Mouse (Mus musculus): ENCODE data around the gene Gm13287. TPM values are rescaled to one million over a fixed set of nuclear protein-coding genes. Genes with fewer than 3 reads are reported as not detected.
"Not testable (repeated sequence)": the region's sequence is repeated elsewhere in the genome, so short reads cannot be mapped to it uniquely, and the experiment has no call there.

Gene Gm13287
- polyA plus RNA-seq, 1 experiment, result not detected

GRCm38 (mm10) chr4:88797097-88797496 is 6.0 kb upstream of the Gm13287 start, which contains the start of gene Gm13279:
Gm13279 (plus strand) TSS chr4:88797397.
- H3K27me3 ChIP-seq (ENCODE audit: control insufficient read depth, insufficient read depth, low read length); H3K4me3 ChIP-seq (ENCODE audit: extremely low read depth, insufficient read depth, insufficient read length); H3K4me1 ChIP-seq (ENCODE audit: control insufficient read depth, insufficient read depth, insufficient read length); H3K27ac ChIP-seq (ENCODE audit: insufficient read depth, low read length); DNase-seq (ENCODE audit: low read depth in 1 of 2, low spot score in 2 of 2); H3K36me3 ChIP-seq (ENCODE audit: control insufficient read depth, insufficient read depth, low read length): not testable (repeated sequence)
- no CpG with 5 or more reads among the region's 28 CpGs for WGBS

- 5% methylated on average over 6 of the region's 7 CpGs for WGBS
- H3K4me3 ChIP-seq (ENCODE audit: extremely low read depth, insufficient read depth, insufficient read length); H3K36me3 ChIP-seq (ENCODE audit: control insufficient read depth, insufficient read depth, low read length); H3K27me3 ChIP-seq (ENCODE audit: control insufficient read depth, insufficient read depth, low read length); DNase-seq (ENCODE audit: low read depth in 1 of 2, low spot score in 2 of 2); H3K27ac ChIP-seq (ENCODE audit: insufficient read depth, low read length); H3K4me1 ChIP-seq (ENCODE audit: control insufficient read depth, insufficient read depth, insufficient read length): not testable (repeated sequence)
Observed at GRCm38 (mm10) chr4:88799365-88799764, 3.7 kb upstream of the Gm13287 start, which contains the start of gene Gm13285. Gm13285 (plus strand) TSS chr4:88799665.

GRCm38 (mm10) chr4:88805231-88805630 is 2.2 kb downstream of the Gm13287 start, which contains the start of gene Gm13288:
Gm13288 (plus strand) TSS chr4:88805531.
- H3K4me3 ChIP-seq (ENCODE audit: extremely low read depth, insufficient read depth, insufficient read length), result 0 out of 2 replicates have a peak within 1 kb of the TSS, but pooled peaks have one; percentile 27
- WGBS, result no CpG with 5 or more reads among the region's 8 CpGs
- H3K27ac ChIP-seq (ENCODE audit: insufficient read depth, low read length); H3K4me1 ChIP-seq (ENCODE audit: control insufficient read depth, insufficient read depth, insufficient read length); H3K27me3 ChIP-seq (ENCODE audit: control insufficient read depth, insufficient read depth, low read length); H3K36me3 ChIP-seq (ENCODE audit: control insufficient read depth, insufficient read depth, low read length); DNase-seq (ENCODE audit: low read depth in 1 of 2, low spot score in 2 of 2): not testable (repeated sequence)

GRCm38 (mm10) chr4:88805761-88806160 is 2.7 kb downstream of the Gm13287 start:
- not testable (repeated sequence) for H3K36me3 ChIP-seq (ENCODE audit: control insufficient read depth, insufficient read depth, low read length); H3K27me3 ChIP-seq (ENCODE audit: control insufficient read depth, insufficient read depth, low read length); DNase-seq (ENCODE audit: low read depth in 1 of 2, low spot score in 2 of 2); H3K4me1 ChIP-seq (ENCODE audit: control insufficient read depth, insufficient read depth, insufficient read length); H3K27ac ChIP-seq (ENCODE audit: insufficient read depth, low read length)
- WGBS, result 0% methylated on average over 3 of the region's 34 CpGs
- H3K4me3 ChIP-seq (ENCODE audit: extremely low read depth, insufficient read depth, insufficient read length), result 0 out of 2 replicates have a peak overlapping the region, but pooled peaks have one; percentile 27

- DNase-seq (ENCODE audit: low read depth in 1 of 2, low spot score in 2 of 2), result no peak
- H3K4me1 ChIP-seq (ENCODE audit: control insufficient read depth, insufficient read depth, insufficient read length), result no peaks in the 10 kb centered on the region
- no peaks in the 10 kb centered on the region for H3K27me3 ChIP-seq (ENCODE audit: control insufficient read depth, insufficient read depth, low read length)
- TF ChIP-seq POLR2A (IDR thresholded peaks at IDR 0.05; ENCODE audit: low read depth, low read length), result no peak
- TF ChIP-seq CTCF (IDR thresholded peaks at IDR 0.05; ENCODE audit: extremely low read depth, insufficient read depth, insufficient read length, insufficient replicate concordance), result no peak
- 61% methylated on average over 3 of the region's 3 CpGs for WGBS
- H3K4me3 ChIP-seq (ENCODE audit: extremely low read depth, insufficient read depth, insufficient read length), result no peak within 1 kb of the TSS
- H3K36me3 ChIP-seq (ENCODE audit: control insufficient read depth, insufficient read depth, low read length), result no peaks in the 10 kb centered on the region
- no peak within 1 kb of the TSS for H3K27ac ChIP-seq (ENCODE audit: insufficient read depth, low read length)
Observed at GRCm38 (mm10) chr4:88815928-88816327, 12.9 kb downstream of the Gm13287 start, which contains the start of gene Ifna7. Ifna7 (plus strand) TSS chr4:88816228.

GRCm38 (mm10) chr4:88819659-88820058 is 16.6 kb downstream of the Gm13287 start, which contains the start of gene Ifna11:
Ifna11 (plus strand) TSS chr4:88819959.
- 89% methylated on average over 1 of the region's 1 CpGs for WGBS
- H3K4me3 ChIP-seq (ENCODE audit: extremely low read depth, insufficient read depth, insufficient read length), result no peak within 1 kb of the TSS
- no peak within 1 kb of the TSS for H3K27ac ChIP-seq (ENCODE audit: insufficient read depth, low read length)
- TF ChIP-seq POLR2A (IDR thresholded peaks at IDR 0.05; ENCODE audit: low read depth, low read length) (no peak), CTCF (IDR thresholded peaks at IDR 0.05; ENCODE audit: extremely low read depth, insufficient read depth, insufficient read length, insufficient replicate concordance) (no peak)
- H3K4me1 ChIP-seq (ENCODE audit: control insufficient read depth, insufficient read depth, insufficient read length), result no peaks in the 10 kb centered on the region
- no peak for DNase-seq (ENCODE audit: low read depth in 1 of 2, low spot score in 2 of 2)
- no peaks in the 10 kb centered on the region for H3K27me3 ChIP-seq (ENCODE audit: control insufficient read depth, insufficient read depth, low read length)
- no peaks in the 10 kb centered on the region for H3K36me3 ChIP-seq (ENCODE audit: control insufficient read depth, insufficient read depth, low read length)

DNA sequence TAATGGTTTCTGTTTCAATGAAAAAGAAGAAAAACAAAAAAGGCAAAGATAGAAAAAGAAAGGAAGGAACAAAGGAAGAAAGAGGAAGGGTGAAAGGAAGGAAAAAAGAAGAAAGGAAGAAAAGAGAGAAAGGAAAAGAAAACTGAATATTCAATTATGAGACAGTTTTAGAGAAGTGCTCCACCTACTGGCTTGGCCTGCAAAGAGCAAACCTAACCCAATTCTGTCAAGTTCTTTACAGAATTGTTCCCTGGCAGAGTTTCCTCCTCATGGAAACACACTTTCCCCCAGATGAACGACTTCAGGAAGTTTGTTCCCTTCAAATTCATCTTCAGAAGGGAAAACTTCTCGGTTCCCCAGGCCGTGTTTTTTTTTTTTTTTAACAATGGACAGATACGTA is 19.9 kb downstream of the Gm13287 start:
- WGBS, result 29% methylated on average over 4 of the region's 4 CpGs
- H3K27me3 ChIP-seq (ENCODE audit: control insufficient read depth, insufficient read depth, low read length), result no peaks in the 10 kb centered on the region
- H3K4me1 ChIP-seq (ENCODE audit: control insufficient read depth, insufficient read depth, insufficient read length), result no peaks in the 10 kb centered on the region
- TF ChIP-seq POLR2A (IDR thresholded peaks at IDR 0.05; ENCODE audit: low read depth, low read length) (no peak), CTCF (IDR thresholded peaks at IDR 0.05; ENCODE audit: extremely low read depth, insufficient read depth, insufficient read length, insufficient replicate concordance) (no peak)
- no peak for DNase-seq (ENCODE audit: low read depth in 1 of 2, low spot score in 2 of 2)
- no peak overlapping the region for H3K4me3 ChIP-seq (ENCODE audit: extremely low read depth, insufficient read depth, insufficient read length)
- H3K27ac ChIP-seq (ENCODE audit: insufficient read depth, low read length), result no peak overlapping the region
- H3K36me3 ChIP-seq (ENCODE audit: control insufficient read depth, insufficient read depth, low read length), result no peaks in the 10 kb centered on the region

- not testable (repeated sequence) for H3K27ac ChIP-seq (ENCODE audit: insufficient read depth, low read length); H3K27me3 ChIP-seq (ENCODE audit: control insufficient read depth, insufficient read depth, low read length); H3K36me3 ChIP-seq (ENCODE audit: control insufficient read depth, insufficient read depth, low read length); H3K4me3 ChIP-seq (ENCODE audit: extremely low read depth, insufficient read depth, insufficient read length); DNase-seq (ENCODE audit: low read depth in 1 of 2, low spot score in 2 of 2); H3K4me1 ChIP-seq (ENCODE audit: control insufficient read depth, insufficient read depth, insufficient read length)
Observed at GRCm38 (mm10) chr4:88827116-88827515, 24.1 kb downstream of the Gm13287 start, which contains the start of gene Ifna6. Ifna6 (plus strand) TSS chr4:88827416.

All from spleen, adult 2 months (tissue).